Mouse (Mus musculus) liver, adult (tissue): ENCODE measurements at regions not wholly inside any gene's neighbourhood (a gene's known extent, or its start where the extent isn't known, plus 50 kb on each side); places are given as distances from the start of the nearest gene placed in this dataset.

Experiments used
- GATA4 ChIP-seq: IDR thresholded peaks from 2 replicates; pipeline ENCODE4 v1.6.1; 2014; ENCODE audit warnings: mild to moderate bottlenecking, low read length; ENCODE audit not compliant: insufficient replicate concordance

DNA sequence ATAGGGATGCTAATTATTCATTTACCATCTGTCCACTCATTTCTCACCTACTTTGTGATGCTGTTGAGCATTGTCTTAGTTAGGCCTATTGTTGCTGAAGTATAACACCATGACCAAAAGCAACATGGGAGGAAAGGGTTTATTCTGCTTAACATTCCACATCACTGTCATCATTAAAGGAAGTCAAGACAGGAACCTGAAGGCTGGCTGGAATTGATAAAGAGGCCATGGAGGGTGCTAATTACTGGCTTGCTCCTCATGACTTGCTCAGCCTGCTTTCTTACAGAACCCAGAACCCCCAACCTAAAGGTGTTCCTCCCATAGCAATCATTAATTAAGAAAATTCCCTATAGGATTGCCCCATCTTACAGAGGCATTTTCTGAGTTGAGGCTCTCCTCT lies 121.6 kb downstream of the Rab10 start:
- TF ChIP-seq GATA4, result no peak

DNA sequence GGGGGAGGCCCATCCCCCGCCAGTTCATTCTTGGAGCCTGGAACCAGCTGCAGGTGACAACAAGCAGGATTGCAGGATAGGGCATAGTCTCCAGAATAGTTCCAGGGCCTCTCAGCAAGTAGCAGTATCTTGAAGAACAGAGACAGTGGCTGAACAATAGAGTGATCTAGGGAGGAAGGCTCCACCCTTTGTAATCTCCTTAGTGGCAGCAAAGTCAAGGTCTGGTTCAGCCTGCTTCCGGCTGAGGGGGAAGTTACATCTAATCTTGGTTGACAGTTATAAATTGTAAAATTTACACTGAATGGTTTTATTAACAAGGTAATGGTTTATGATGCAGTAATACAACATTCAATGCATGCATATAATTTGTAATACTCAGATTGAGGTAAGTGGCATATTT lies 136.4 kb downstream of the Rab10 start:
- peak; percentile 70; the same call in 1 of the 2 replicates for TF ChIP-seq GATA4

DNA sequence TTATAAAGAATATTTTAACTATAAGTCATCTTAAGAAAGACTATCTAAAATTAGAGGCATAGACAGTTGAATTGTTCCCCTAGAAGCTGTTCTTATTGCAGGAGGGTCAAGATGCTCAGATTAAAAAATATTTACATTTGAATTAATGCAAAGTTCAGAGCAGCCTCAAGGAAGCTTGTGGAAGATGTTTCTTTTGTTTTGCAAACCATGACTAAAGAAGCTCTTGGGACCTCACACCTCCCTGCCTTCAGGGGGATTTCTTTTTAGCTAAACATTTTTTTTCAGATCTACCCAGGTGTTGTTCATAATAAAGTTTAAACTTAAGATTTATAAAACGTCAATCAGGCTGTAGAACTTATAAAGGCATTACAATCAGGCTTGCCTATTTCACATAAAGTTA lies 185.7 kb downstream of the Rab10 start:
- no peak for TF ChIP-seq GATA4

DNA sequence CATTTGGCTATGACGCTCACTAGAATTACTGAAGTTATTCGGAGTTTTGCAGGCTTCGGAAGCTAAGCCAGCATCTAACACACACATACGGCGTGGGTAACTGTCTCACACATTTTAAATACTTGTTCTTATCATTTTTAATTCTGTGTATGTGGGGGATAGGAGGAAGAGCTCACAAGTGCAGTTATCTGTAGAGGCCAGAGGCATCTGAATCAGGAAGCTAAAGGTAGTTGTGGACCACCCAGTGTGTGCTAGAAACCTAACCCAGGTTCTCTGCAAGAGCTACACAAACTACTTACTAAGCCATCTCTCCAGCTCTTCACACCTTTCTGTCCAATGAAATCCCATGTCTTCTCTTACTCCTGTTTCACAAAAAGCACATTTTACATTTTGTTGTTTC lies 215.3 kb downstream of the Rab10 start:
- no peak for TF ChIP-seq GATA4
